31 mouse cellular contexts compared by ENCODE assay signal in genomic region chr6:145940852-145941251, GRCm38 (mm10). TPM values are rescaled to one million over a fixed set of nuclear protein-coding genes. Genes with fewer than 3 reads are reported as not detected.
A peak's percentile ranks its signal among the peaks of the same experiment; 100 is the strongest.
DNase-seq lines count a peak whose midpoint lies in the region; ATAC-seq and TF ChIP-seq lines count a peak whose summit lies in the region.
"Had no signal": no experiment of that assay in that cellular context is flagged by ENCODE, and none has a peak within 500 bp of the region (broad histone marks: within the 10 kb centered on the region; RNA-seq: fewer than 3 reads in every experiment).

No protein-coding gene starts in this region.

- ATAC-seq in forebrain, embryonic 14.5 days = peak; percentile 42; the same call in 1 of the 2 replicates
- ATAC-seq in forebrain, embryonic 12.5 days (ENCODE audit: low FRiP score) = no peak
- ATAC-seq in heart, postnatal 0 days (ENCODE audit: insufficient read depth, low read depth) = peak; percentile 47
- ATAC-seq in common myeloid progenitor, adult 5-6 weeks (replicated peaks; ENCODE audit: low read depth, poor library complexity, severe bottlenecking) = 0 out of 2 replicates have a peak, but pooled peaks have one; percentile 8
- ATAC-seq: activated CD4-positive, CD25-positive, alpha-beta regulatory T cell, adult 4 months; CD4-positive, CD25-positive, alpha-beta regulatory T cell, adult 4 months; midbrain, embryonic 16.5 days had no signal

- 56% methylated on average over 6 of the region's 6 CpGs for WGBS in forebrain, embryonic 14.5 days
- WGBS in forebrain, embryonic 12.5 days = 77% methylated on average over 6 of the region's 6 CpGs
- WGBS in heart, postnatal 0 days = 55% methylated on average over 6 of the region's 6 CpGs
- WGBS in heart, embryonic 10.5 days = 65% methylated on average over 6 of the region's 6 CpGs

- H3K27me3 ChIP-seq in forebrain, embryonic 14.5 days (replicated peaks; ENCODE audit: control insufficient read depth, insufficient read depth, low read length) = no peaks in the 10 kb centered on the region
- no peaks in the 10 kb centered on the region for H3K27me3 ChIP-seq in forebrain, embryonic 12.5 days
- H3K27me3 ChIP-seq in heart, postnatal 0 days (ENCODE audit: control insufficient read depth, insufficient read depth, low read length) = no peaks in the 10 kb centered on the region
- no peaks in the 10 kb centered on the region for H3K27me3 ChIP-seq in heart, embryonic 10.5 days (ENCODE audit: insufficient read depth, poor library complexity, severe bottlenecking)
- H3K27me3 ChIP-seq: embryonic facial prominence, embryonic 12.5 days; hindbrain, embryonic 15.5 days; limb, embryonic 12.5 days; liver, embryonic 15.5 days had no signal

- TF ChIP-seq CTCF in heart, postnatal 0 days (IDR thresholded peaks at IDR 0.05; ENCODE audit: low read depth) = no peak

- no peak overlapping the region for H3K4me2 ChIP-seq in forebrain, embryonic 14.5 days (ENCODE audit: low read length)
- no peak overlapping the region for H3K4me2 ChIP-seq in forebrain, embryonic 12.5 days
- no peak overlapping the region for H3K4me2 ChIP-seq in heart, postnatal 0 days (ENCODE audit: low read depth, low read length)
- H3K4me2 ChIP-seq: embryonic facial prominence, embryonic 12.5 days; hindbrain, embryonic 15.5 days; limb, embryonic 12.5 days; liver, embryonic 15.5 days; lung, embryonic 14.5 days; midbrain, embryonic 11.5 days had no signal

- H3K4me1 ChIP-seq in forebrain, embryonic 14.5 days (ENCODE audit: control insufficient read depth, insufficient read depth, low read length) = no peaks in the 10 kb centered on the region
- no peaks in the 10 kb centered on the region for H3K4me1 ChIP-seq in forebrain, embryonic 12.5 days
- H3K4me1 ChIP-seq in heart, postnatal 0 days (ENCODE audit: control insufficient read depth, insufficient read depth) = peaks cover 44% of the 10 kb centered on the region
- peaks cover 43% of the 10 kb centered on the region for H3K4me1 ChIP-seq in heart, embryonic 10.5 days
- H3K4me1 ChIP-seq: hindbrain, embryonic 15.5 days; liver, embryonic 15.5 days had no signal

- H3K4me3 ChIP-seq in forebrain, embryonic 14.5 days (ENCODE audit: low read depth, low read length) = no peak overlapping the region
- no peak overlapping the region for H3K4me3 ChIP-seq in forebrain, embryonic 12.5 days (replicated peaks)
- H3K4me3 ChIP-seq in heart, postnatal 0 days (ENCODE audit: low read depth, low read length) = no peak overlapping the region
- H3K4me3 ChIP-seq in heart, embryonic 10.5 days = no peak overlapping the region
- H3K4me3 ChIP-seq: embryonic facial prominence, embryonic 12.5 days; heart, adult 2 months; hindbrain, embryonic 10.5 days; hindbrain, embryonic 15.5 days; layer of hippocampus, adult 2 months; left cerebral cortex, adult 2 months; limb, embryonic 12.5 days; liver, embryonic 15.5 days had no signal

- TF ChIP-seq EP300 in heart, postnatal 0 days (IDR thresholded peaks at IDR 0.05; ENCODE audit: low read depth) = no peak

- peak; percentile 49 for DNase-seq in forebrain, embryonic 14.5 days (ENCODE audit: low spot score)
- DNase-seq in heart, postnatal 0 days (ENCODE audit: low spot score) = no peak
- DNase-seq in heart, embryonic 10.5 days (ENCODE audit: low spot score) = no peak
- DNase-seq in embryo, embryonic 10 days (ENCODE audit: low spot score) = no peak
- DNase-seq in urinary bladder, adult 2 months (ENCODE audit: low spot score) = no peak
- DNase-seq: adrenal gland, adult 2 months; adrenal gland, postnatal 36 days; cerebellum, adult 2 months; gastrocnemius, postnatal 25 days; heart, adult 2 months; kidney, adult 18-20 months; kidney, postnatal 36 days; lung, embryonic 14.5 days; lung, postnatal 14 days; right cerebral cortex, postnatal 4 days; thymus, adult 18-20 months; thymus, postnatal 36 days had no signal

- no peaks in the 10 kb centered on the region for H3K9me3 ChIP-seq in forebrain, embryonic 14.5 days (replicated peaks; ENCODE audit: control insufficient read depth, low read length)
- H3K9me3 ChIP-seq in forebrain, embryonic 12.5 days = no peaks in the 10 kb centered on the region
- no peaks in the 10 kb centered on the region for H3K9me3 ChIP-seq in heart, postnatal 0 days (replicated peaks; ENCODE audit: control insufficient read depth, low read length)
- no peaks in the 10 kb centered on the region for H3K9me3 ChIP-seq in heart, embryonic 10.5 days
- H3K9me3 ChIP-seq: embryonic facial prominence, embryonic 12.5 days; hindbrain, embryonic 10.5 days; hindbrain, embryonic 15.5 days; limb, embryonic 12.5 days; liver, embryonic 15.5 days had no signal

- no peak overlapping the region for H3K9ac ChIP-seq in forebrain, embryonic 14.5 days (ENCODE audit: low read length)
- H3K9ac ChIP-seq in forebrain, embryonic 12.5 days = no peak overlapping the region
- no peak overlapping the region for H3K9ac ChIP-seq in heart, postnatal 0 days (replicated peaks; ENCODE audit: low read depth, low read length)
- H3K9ac ChIP-seq: embryonic facial prominence, embryonic 12.5 days; hindbrain, embryonic 15.5 days; limb, embryonic 12.5 days; liver, embryonic 15.5 days; lung, embryonic 14.5 days had no signal

- H3K36me3 ChIP-seq in forebrain, embryonic 14.5 days (ENCODE audit: control insufficient read depth, insufficient read depth, low read length) = no peaks in the 10 kb centered on the region
- H3K36me3 ChIP-seq in forebrain, embryonic 12.5 days (replicated peaks) = no peaks in the 10 kb centered on the region
- H3K36me3 ChIP-seq in heart, postnatal 0 days (replicated peaks; ENCODE audit: control insufficient read depth, insufficient read depth, low read length) = 0 out of 2 replicates have a peak, but pooled peaks cover 6% of the 10 kb centered on the region
- H3K36me3 ChIP-seq in heart, embryonic 10.5 days = no peaks in the 10 kb centered on the region
- H3K36me3 ChIP-seq: embryonic facial prominence, embryonic 12.5 days; hindbrain, embryonic 10.5 days; hindbrain, embryonic 15.5 days; limb, embryonic 12.5 days; liver, embryonic 15.5 days had no signal

- H3K27ac ChIP-seq in forebrain, embryonic 14.5 days (ENCODE audit: low read depth, low read length) = no peak overlapping the region
- no peak overlapping the region for H3K27ac ChIP-seq in forebrain, embryonic 12.5 days
- H3K27ac ChIP-seq in heart, postnatal 0 days (ENCODE audit: low read depth) = peak overlapping the region; percentile 3
- H3K27ac ChIP-seq in heart, embryonic 10.5 days = no peak overlapping the region
- H3K27ac ChIP-seq: embryonic facial prominence, embryonic 12.5 days; heart, adult 2 months; hindbrain, embryonic 10.5 days; hindbrain, embryonic 15.5 days; layer of hippocampus, adult 2 months; left cerebral cortex, adult 2 months; limb, embryonic 12.5 days; liver, embryonic 15.5 days; stomach, postnatal 0 days had no signal

RNA-seq across cellular contexts. Expression of gene Sspn, which starts 9.4 kb away (rescaled TPM):
- 1.9 and 2.2 TPM in 2 replicates for polyA plus RNA-seq in forebrain, embryonic 14.5 days (2014; fragmentation: Nextera tagmentation; extraction: Ambion mirVana)
- polyA plus RNA-seq in forebrain, embryonic 12.5 days (2016; fragmentation: Nextera tagmentation; extraction: Ambion mirVana) = 2.7 and 3.2 TPM in 2 replicates
- 64.2 and 74.1 TPM in 2 replicates for total RNA-seq in heart, postnatal 0 days (2014; rRNA removed; ENCODE audit: low replicate concordance)
- polyA plus RNA-seq in heart, postnatal 0 days (2015; fragmentation: Nextera tagmentation; extraction: Ambion mirVana) = 92.0 and 93.6 TPM in 2 replicates
- 26.6 and 46.8 TPM in 2 replicates for polyA plus RNA-seq in heart, embryonic 10.5 days (2016; fragmentation: Nextera tagmentation; extraction: Ambion mirVana)
- total RNA-seq in common myeloid progenitor, adult 5-6 weeks (2017) = not detected in 2 replicates
- polyA plus RNA-seq in urinary bladder, adult 2 months (2012; rRNA removed) = 34.5 and 54.4 TPM in 2 replicates
- polyA plus RNA-seq: activated CD4-positive, CD25-positive, alpha-beta regulatory T cell, adult 4 months; CD4-positive, CD25-positive, alpha-beta regulatory T cell, adult 4 months had no signal
